9 mouse cellular contexts compared by ENCODE assay signal in genomic region chr4:134129482-134129881, GRCm38 (mm10). TPM values are rescaled to one million over a fixed set of nuclear protein-coding genes. Genes with fewer than 3 reads are reported as not detected.
A peak's percentile ranks its signal among the peaks of the same experiment; 100 is the strongest.
DNase-seq lines count a peak whose midpoint lies in the region; ATAC-seq and TF ChIP-seq lines count a peak whose summit lies in the region.
"Had no signal": no experiment of that assay in that cellular context is flagged by ENCODE, and none has a peak within 500 bp of the region (broad histone marks: within the 10 kb centered on the region; RNA-seq: fewer than 3 reads in every experiment).

No protein-coding gene starts in this region.

- TF ChIP-seq EP300 in heart, adult 2 months (IDR thresholded peaks at IDR 0.05; ENCODE audit: insufficient read depth, low read depth, low read length), result no peak

- H3K4me2 ChIP-seq in liver, embryonic 11.5 days, result peak overlapping the region; percentile 96

- no peaks in the 10 kb centered on the region for H3K79me2 ChIP-seq in heart, adult 2 months (replicated peaks; ENCODE audit: control insufficient read depth, insufficient read depth, low read length)

- H3K4me3 ChIP-seq in heart, adult 2 months, result peak overlapping the region; percentile 93
- H3K4me3 ChIP-seq in liver, embryonic 11.5 days (ENCODE audit: low read depth, low read length), result peak overlapping the region; percentile 86; the same call in 1 of the 2 replicates

- H3K27me3 ChIP-seq in heart, adult 2 months (ENCODE audit: control insufficient read depth, insufficient read depth, low read length), result no peaks in the 10 kb centered on the region
- no peaks in the 10 kb centered on the region for H3K27me3 ChIP-seq in liver, embryonic 11.5 days (replicated peaks; ENCODE audit: control insufficient read depth, insufficient read depth, low read length)

- TF ChIP-seq POLR2A in heart, adult 2 months (IDR thresholded peaks at IDR 0.05; ENCODE audit: insufficient read depth, low read depth, low read length), result no peak

- intact Hi-C loops in heart, adult 2 months (cut with DNase I), result loop anchor here (2.0 kb wide), 1 partner anchor 31 kb away; no protein-coding TSS in a partner anchor
- intact Hi-C loops in heart, postnatal 25 days (cut with DNase I), result no loop called here

- DNase-seq in heart, adult 2 months, result peak in 1 of 2 experiments; percentile 32
- DNase-seq in heart, postnatal 25 days (ENCODE audit: low spot score), result no peak
- peak; percentile 27 for DNase-seq in thymus, postnatal 25 days
- DNase-seq in thymus, postnatal 0 days (ENCODE audit: low spot score), result no peak
- no peak for DNase-seq in liver, embryonic 11.5 days (ENCODE audit: low spot score)
- DNase-seq in monocyte, adult 2 months (ENCODE audit: low read depth in 1 of 2, low spot score in 2 of 2), result peak; percentile 40 to 49
- no peak for DNase-seq in adrenal gland, adult 2 months
- DNase-seq in right cerebral cortex, postnatal 10 days (ENCODE audit: low spot score in 2 of 2), result no peak

- H3K9ac ChIP-seq in heart, adult 2 months (ENCODE audit: low read depth, low read length), result no peak overlapping the region
- peak overlapping the region; percentile 92 for H3K9ac ChIP-seq in liver, embryonic 11.5 days (ENCODE audit: low read depth, low read length)

- ATAC-seq in liver, embryonic 11.5 days (replicated peaks; ENCODE audit: low FRiP score), result no peak

- TF ChIP-seq CTCF in heart, adult 2 months (IDR thresholded peaks at IDR 0.05), result no peak

- H3K4me1 ChIP-seq in heart, adult 2 months (ENCODE audit: control insufficient read depth, insufficient read depth, low read length), result no peaks in the 10 kb centered on the region; the same call in 1 of the 2 replicates
- peaks cover 35% of the 10 kb centered on the region for H3K4me1 ChIP-seq in liver, embryonic 11.5 days (replicated peaks; ENCODE audit: control insufficient read depth, insufficient read depth, low read length)

- H3K27ac ChIP-seq in heart, adult 2 months, result peak overlapping the region; percentile 93
- H3K27ac ChIP-seq in liver, embryonic 11.5 days (ENCODE audit: low read depth, low read length), result peak overlapping the region; percentile 80

- no peaks in the 10 kb centered on the region for H3K36me3 ChIP-seq in heart, adult 2 months (ENCODE audit: control insufficient read depth, insufficient read depth, low read length)
- H3K36me3 ChIP-seq in liver, embryonic 11.5 days (ENCODE audit: control insufficient read depth, insufficient read depth, low read length), result peaks cover 6% of the 10 kb centered on the region; the same call in 1 of the 2 replicates

- 42% methylated on average over 6 of the region's 6 CpGs for WGBS in heart, adult 2 months
- WGBS in liver, embryonic 11.5 days, result 27% methylated on average over 6 of the region's 6 CpGs

- H3K9me3 ChIP-seq in liver, embryonic 11.5 days (ENCODE audit: control insufficient read depth, low read length), result no peaks in the 10 kb centered on the region

RNA-seq across cellular contexts. Expression of gene Sh3bgrl3, which starts 0.9 kb away (rescaled TPM):
- 10 to 100 TPM; 34.3 to 45.7 TPM for total RNA-seq in heart, adult 2 months (2021)
- polyA plus RNA-seq in heart, adult 2 months (2012; rRNA removed), result 98.9 and 139 TPM in 2 replicates
- 10 to 100 TPM; 38.8 to 41.8 TPM for total RNA-seq in heart, postnatal 25 days (2021)
- polyA plus RNA-seq in thymus, postnatal 0 days (2015; fragmentation: Nextera tagmentation; extraction: Ambion mirVana), result 1,143 and 1,161 TPM in 2 replicates
- polyA plus RNA-seq in liver, embryonic 11.5 days (2014; fragmentation: Nextera tagmentation; extraction: Ambion mirVana), result 257 and 281 TPM in 2 replicates
- 100 to 1,000 TPM in 1 of 2 experiments, 10 to 100 TPM in 1; 99.6 to 109 TPM for total RNA-seq in adrenal gland, adult 2 months (2021)
- 380 and 502 TPM in 2 replicates for polyA plus RNA-seq in adrenal gland, adult 2 months (2012; rRNA removed)

RNA-seq across cellular contexts. Expression of gene Ubxn11, which starts 27.1 kb away (rescaled TPM):
- 1 to 10 TPM; 1.6 to 2.1 TPM for total RNA-seq in heart, adult 2 months (2021)
- 3.3 and 6.9 TPM in 2 replicates for polyA plus RNA-seq in heart, adult 2 months (2012; rRNA removed)
- 1 to 10 TPM; 1.1 to 1.5 TPM for total RNA-seq in heart, postnatal 25 days (2021)
- 15.1 and 15.2 TPM in 2 replicates for polyA plus RNA-seq in thymus, postnatal 0 days (2015; fragmentation: Nextera tagmentation; extraction: Ambion mirVana)
- polyA plus RNA-seq in liver, embryonic 11.5 days (2014; fragmentation: Nextera tagmentation; extraction: Ambion mirVana), result 5.6 and 7.0 TPM in 2 replicates
- 1 to 10 TPM; 5.4 to 6.7 TPM for total RNA-seq in adrenal gland, adult 2 months (2021)
- polyA plus RNA-seq in adrenal gland, adult 2 months (2012; rRNA removed), result 7.5 and 10.1 TPM in 2 replicates

RNA-seq across cellular contexts. Expression of gene Cd52, which starts 34.6 kb away (rescaled TPM):
- total RNA-seq in heart, adult 2 months (2021), result 1 to 10 TPM; 4.1 to 5.8 TPM
- polyA plus RNA-seq in heart, adult 2 months (2012; rRNA removed), result 9.0 and 19.2 TPM in 2 replicates
- total RNA-seq in heart, postnatal 25 days (2021), result 1 to 10 TPM; 3.6 to 4.5 TPM
- polyA plus RNA-seq in thymus, postnatal 0 days (2015; fragmentation: Nextera tagmentation; extraction: Ambion mirVana), result 1,124 and 1,206 TPM in 2 replicates
- polyA plus RNA-seq in liver, embryonic 11.5 days (2014; fragmentation: Nextera tagmentation; extraction: Ambion mirVana), result 16.4 TPM in 2 replicates
- total RNA-seq in adrenal gland, adult 2 months (2021), result 10 to 100 TPM; 17.0 to 23.2 TPM
- 9.5 and 9.7 TPM in 2 replicates for polyA plus RNA-seq in adrenal gland, adult 2 months (2012; rRNA removed)
- polyA plus RNA-seq: C2C12 had no signal

RNA-seq across cellular contexts. Expression of gene Cep85, which starts 57.4 kb away (rescaled TPM):
- total RNA-seq in heart, adult 2 months (2021), result 10 to 100 TPM; 54.4 to 63.2 TPM
- 52.2 and 73.7 TPM in 2 replicates for polyA plus RNA-seq in heart, adult 2 months (2012; rRNA removed)
- 10 to 100 TPM; 45.4 to 46.9 TPM for total RNA-seq in heart, postnatal 25 days (2021)
- 171 and 178 TPM in 2 replicates for polyA plus RNA-seq in thymus, postnatal 0 days (2015; fragmentation: Nextera tagmentation; extraction: Ambion mirVana)
- 42.9 and 44.2 TPM in 2 replicates for polyA plus RNA-seq in liver, embryonic 11.5 days (2014; fragmentation: Nextera tagmentation; extraction: Ambion mirVana)
- total RNA-seq in adrenal gland, adult 2 months (2021), result 10 to 100 TPM; 14.4 to 17.5 TPM
- polyA plus RNA-seq in adrenal gland, adult 2 months (2012; rRNA removed), result 27.3 and 36.1 TPM in 2 replicates

Comparison
In these comparisons a context has a peak if more than half of its experiments do, and no peak if none do; other contexts are left out.
1. DNase-seq: peak in thymus, postnatal 25 days (single experiment) and monocyte, adult 2 months (2 of 2); none in heart, postnatal 25 days (single experiment), thymus, postnatal 0 days (single experiment), liver, embryonic 11.5 days (single experiment), adrenal gland, adult 2 months (single experiment) and right cerebral cortex, postnatal 10 days (0 of 2).
2. RNA of gene Cd52, which starts 34.6 kb away (polyA plus RNA-seq): 1,124 to 1,206 TPM in thymus, postnatal 0 days; 9.0 to 19.2 TPM in heart, adult 2 months, 16.4 TPM in liver, embryonic 11.5 days and 9.5 to 9.7 TPM in adrenal gland, adult 2 months; every median in the first group is over 10 times any median in the second.